Mouse (Mus musculus): ENCODE measurements around the gene Thsd4. TPM values are rescaled to one million over a fixed set of nuclear protein-coding genes. Genes with fewer than 3 reads are reported as not detected.
"Not testable (repeated sequence)": the region's sequence is repeated elsewhere in the genome, so short reads cannot be mapped to it uniquely, and the experiment has no call there.

Thsd4 gene
- polyA plus RNA-seq, 1 experiment from 2014 or later: 19.9 TPM

GRCm38 (mm10) chr9:59959276-59959675 is 562.6 kb downstream of the Thsd4 start:
- Histone ChIP-seq H3K36me3 (ENCODE audit: insufficient read depth, low read length) (no peaks in the 10 kb centered on the region), H3K27ac (no peak overlapping the region), H3K4me2 (ENCODE audit: low read length) (no peak overlapping the region), H3K4me1 (replicated peaks; ENCODE audit: insufficient read depth, low read length) (no peaks in the 10 kb centered on the region), H3K27me3 (ENCODE audit: insufficient read depth, low read length) (no peaks in the 10 kb centered on the region), H3K9ac (ENCODE audit: low read depth, low read length) (no peak overlapping the region), H3K9me3 (replicated peaks; ENCODE audit: low read length) (no peaks in the 10 kb centered on the region), H3K4me3 (replicated peaks; ENCODE audit: low read depth, low read length) (no peak overlapping the region)
- ATAC-seq (replicated peaks; ENCODE audit: low FRiP score, low read depth) (peak; percentile 72), DNase-seq (ENCODE audit: low spot score) (peak; percentile 97)
- WGBS: 1% methylated on average over 8 of the region's 8 CpGs
- TF ChIP-seq CTCF (IDR thresholded peaks at IDR 0.05; ENCODE audit: low read depth): peak; percentile 97

- H3K27me3 ChIP-seq (ENCODE audit: insufficient read depth, low read length); H3K4me2 ChIP-seq (ENCODE audit: low read length); H3K9me3 ChIP-seq (replicated peaks; ENCODE audit: low read length); H3K4me3 ChIP-seq (replicated peaks; ENCODE audit: low read depth, low read length); ATAC-seq (replicated peaks; ENCODE audit: low FRiP score, low read depth); H3K36me3 ChIP-seq (ENCODE audit: insufficient read depth, low read length); H3K27ac ChIP-seq; H3K4me1 ChIP-seq (replicated peaks; ENCODE audit: insufficient read depth, low read length); DNase-seq (ENCODE audit: low spot score); H3K9ac ChIP-seq (ENCODE audit: low read depth, low read length): not testable (repeated sequence)
- 60% methylated on average over 1 of the region's 1 CpGs for WGBS
Observed at GRCm38 (mm10) chr9:59958115-59958514, 563.7 kb downstream of the Thsd4 start.

DNA sequence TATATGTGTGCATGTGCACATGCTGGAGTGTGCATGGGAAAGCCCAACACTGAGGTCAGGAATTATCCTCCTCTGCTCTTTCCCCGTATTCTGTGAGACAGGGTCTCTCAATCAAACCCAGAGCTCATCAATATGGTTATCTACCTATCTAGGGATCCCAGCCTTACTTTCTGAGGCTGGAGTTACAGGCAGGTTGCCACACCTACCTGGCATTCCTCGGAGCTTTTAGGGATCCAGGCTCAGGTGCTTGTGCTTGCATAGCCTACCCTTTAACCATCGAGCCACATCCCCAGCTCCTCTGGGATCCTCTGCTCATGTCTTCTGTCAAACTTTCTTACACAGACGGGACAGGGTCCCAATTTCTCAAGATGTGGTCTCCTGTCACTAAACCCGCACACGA is 565.4 kb downstream of the Thsd4 start:
- Histone ChIP-seq H3K36me3 (ENCODE audit: insufficient read depth, low read length) (no peaks in the 10 kb centered on the region), H3K4me1 (replicated peaks; ENCODE audit: insufficient read depth, low read length) (no peaks in the 10 kb centered on the region), H3K4me3 (replicated peaks; ENCODE audit: low read depth, low read length) (no peak overlapping the region; the same call in 1 of the 2 replicates), H3K27me3 (ENCODE audit: insufficient read depth, low read length) (no peaks in the 10 kb centered on the region), H3K4me2 (ENCODE audit: low read length) (peak overlapping the region; percentile 28), H3K9me3 (replicated peaks; ENCODE audit: low read length) (no peaks in the 10 kb centered on the region), H3K9ac (ENCODE audit: low read depth, low read length) (no peak overlapping the region), H3K27ac (no peak overlapping the region)
- no peak for ATAC-seq (replicated peaks; ENCODE audit: low FRiP score, low read depth)
- peak; percentile 30 for DNase-seq (ENCODE audit: low spot score)
- WGBS: 31% methylated on average over 6 of the region's 6 CpGs
- no peak for TF ChIP-seq CTCF (IDR thresholded peaks at IDR 0.05; ENCODE audit: low read depth)

DNA sequence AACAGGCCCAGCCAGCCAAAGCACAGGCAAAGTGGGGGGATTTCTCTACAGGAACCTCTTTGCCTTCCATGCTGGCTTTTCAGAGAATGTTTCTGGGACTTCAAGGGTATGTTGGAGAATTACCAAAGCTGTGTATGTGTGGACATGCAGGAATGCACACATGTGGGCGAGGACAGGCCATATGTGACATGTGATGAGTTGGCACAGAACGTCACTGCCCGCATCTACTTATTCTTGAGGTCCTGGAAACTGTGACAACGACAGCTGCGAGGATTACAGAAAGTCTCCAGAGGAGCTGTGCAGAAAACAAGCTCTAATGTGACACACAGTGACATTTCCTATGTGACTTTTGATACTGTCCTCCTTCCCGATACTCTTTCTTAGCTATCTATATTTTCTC is 566.2 kb downstream of the Thsd4 start:
- Histone ChIP-seq H3K9me3 (replicated peaks; ENCODE audit: low read length) (no peaks in the 10 kb centered on the region), H3K4me3 (replicated peaks; ENCODE audit: low read depth, low read length) (no peak overlapping the region), H3K4me2 (ENCODE audit: low read length) (no peak overlapping the region), H3K27me3 (ENCODE audit: insufficient read depth, low read length) (no peaks in the 10 kb centered on the region), H3K27ac (no peak overlapping the region), H3K9ac (ENCODE audit: low read depth, low read length) (no peak overlapping the region), H3K36me3 (ENCODE audit: insufficient read depth, low read length) (no peaks in the 10 kb centered on the region), H3K4me1 (replicated peaks; ENCODE audit: insufficient read depth, low read length) (no peaks in the 10 kb centered on the region)
- WGBS: 74% methylated on average over 6 of the region's 6 CpGs
- DNase-seq (ENCODE audit: low spot score): no peak
- TF ChIP-seq CTCF (IDR thresholded peaks at IDR 0.05; ENCODE audit: low read depth): no peak
- no peak for ATAC-seq (replicated peaks; ENCODE audit: low FRiP score, low read depth)

DNA sequence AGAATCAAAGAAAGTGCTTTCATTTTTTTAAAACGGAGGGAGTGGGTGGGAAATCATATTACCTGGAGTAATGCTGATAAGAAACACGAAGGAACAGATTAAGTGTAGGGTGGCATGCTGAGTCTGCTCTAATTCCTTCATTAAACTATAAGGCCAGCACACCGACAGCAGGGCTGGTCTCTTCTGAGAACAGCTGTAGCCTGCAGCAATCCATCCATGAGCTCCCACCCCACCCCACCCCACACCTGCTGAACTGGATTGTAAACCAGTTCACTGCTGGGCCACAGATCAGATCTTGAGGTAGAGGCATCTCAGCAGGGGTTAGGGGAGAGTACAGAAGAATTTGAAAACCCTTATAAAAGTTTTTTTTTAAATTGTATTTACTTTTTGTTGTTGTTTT is 566.6 kb downstream of the Thsd4 start:
- H3K4me1 ChIP-seq (replicated peaks; ENCODE audit: insufficient read depth, low read length): no peaks in the 10 kb centered on the region
- H3K27ac ChIP-seq: no peak overlapping the region

GRCm38 (mm10) chr9:59953556-59953955 is 568.3 kb downstream of the Thsd4 start:
- no peaks in the 10 kb centered on the region for H3K9me3 ChIP-seq (replicated peaks; ENCODE audit: low read length)
- no peak overlapping the region for H3K4me2 ChIP-seq (ENCODE audit: low read length)
- DNase-seq (ENCODE audit: low spot score) (no peak), ATAC-seq (replicated peaks; ENCODE audit: low FRiP score, low read depth) (no peak)
- H3K4me1 ChIP-seq (replicated peaks; ENCODE audit: insufficient read depth, low read length): no peaks in the 10 kb centered on the region
- no peak overlapping the region for H3K4me3 ChIP-seq (replicated peaks; ENCODE audit: low read depth, low read length)
- H3K27ac ChIP-seq: no peak overlapping the region
- H3K36me3 ChIP-seq (ENCODE audit: insufficient read depth, low read length): no peaks in the 10 kb centered on the region
- no peak for TF ChIP-seq CTCF (IDR thresholded peaks at IDR 0.05; ENCODE audit: low read depth)
- WGBS: 82% methylated on average over 7 of the region's 7 CpGs
- H3K27me3 ChIP-seq (ENCODE audit: insufficient read depth, low read length): no peaks in the 10 kb centered on the region
- H3K9ac ChIP-seq (ENCODE audit: low read depth, low read length): no peak overlapping the region

More for the DNA sequence above, 566.6 kb downstream of the Thsd4 start:
- TF ChIP-seq CTCF (IDR thresholded peaks at IDR 0.05; ENCODE audit: low read depth): no peak
- H3K4me2 ChIP-seq (ENCODE audit: low read length): no peak overlapping the region
- no peak overlapping the region for H3K4me3 ChIP-seq (replicated peaks; ENCODE audit: low read depth, low read length)
- H3K36me3 ChIP-seq (ENCODE audit: insufficient read depth, low read length): no peaks in the 10 kb centered on the region
- H3K9ac ChIP-seq (ENCODE audit: low read depth, low read length): no peak overlapping the region
- 51% methylated on average over 3 of the region's 3 CpGs for WGBS
- no peaks in the 10 kb centered on the region for H3K27me3 ChIP-seq (ENCODE audit: insufficient read depth, low read length)
- no peaks in the 10 kb centered on the region for H3K9me3 ChIP-seq (replicated peaks; ENCODE audit: low read length)
- DNase-seq (ENCODE audit: low spot score) (no peak), ATAC-seq (replicated peaks; ENCODE audit: low FRiP score, low read depth) (no peak)

DNA sequence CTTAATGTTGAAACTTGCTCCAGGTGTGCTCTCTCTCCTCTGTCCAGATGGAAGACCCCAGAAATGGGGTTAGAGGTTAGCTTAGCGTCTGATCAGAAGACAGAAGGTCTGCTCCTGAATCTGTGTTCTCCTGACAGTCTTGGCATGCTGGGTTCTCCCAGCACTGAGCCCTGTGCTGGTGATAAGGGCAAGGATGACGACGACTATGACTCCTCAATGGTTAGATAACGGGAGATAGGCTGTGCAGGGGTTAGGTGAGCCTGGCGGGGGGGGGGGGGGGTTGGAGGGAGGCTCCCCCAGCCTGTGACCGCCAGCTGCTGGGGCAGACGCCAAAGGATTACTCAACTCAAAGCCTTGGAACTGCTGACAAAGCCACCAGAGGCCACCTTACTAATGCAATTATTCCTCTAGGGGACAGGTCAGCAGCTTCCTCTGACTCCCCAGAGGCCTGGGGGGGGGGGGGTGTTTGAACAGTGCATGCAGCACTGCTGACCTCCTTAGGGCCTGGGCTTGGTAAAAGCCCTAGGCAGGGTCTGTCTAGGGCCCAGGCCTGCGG is 569.3 kb downstream of the Thsd4 start:
- no peak for ATAC-seq (replicated peaks; ENCODE audit: low FRiP score, low read depth)

More for the DNA sequence above, 569.3 kb downstream of the Thsd4 start:
- Histone ChIP-seq H3K4me2 (ENCODE audit: low read length) (no peak overlapping the region), H3K36me3 (ENCODE audit: insufficient read depth, low read length) (no peaks in the 10 kb centered on the region), H3K9ac (ENCODE audit: low read depth, low read length) (no peak overlapping the region), H3K27me3 (ENCODE audit: insufficient read depth, low read length) (no peaks in the 10 kb centered on the region), H3K27ac (no peak overlapping the region), H3K9me3 (replicated peaks; ENCODE audit: low read length) (no peaks in the 10 kb centered on the region), H3K4me1 (replicated peaks; ENCODE audit: insufficient read depth, low read length) (no peaks in the 10 kb centered on the region), H3K4me3 (replicated peaks; ENCODE audit: low read depth, low read length) (no peak overlapping the region)
- DNase-seq (ENCODE audit: low spot score): no peak
- 76% methylated on average over 6 of the region's 8 CpGs for WGBS
- no peak for TF ChIP-seq CTCF (IDR thresholded peaks at IDR 0.05; ENCODE audit: low read depth)

All from kidney, postnatal 0 days (tissue).